Mouse (Mus musculus) midbrain, postnatal 0 days (tissue): ENCODE results near the gene Psma6. TPM values are rescaled to one million over a fixed set of nuclear protein-coding genes. Genes with fewer than 3 reads are reported as not detected.

ENCODE experiments used
- ATAC-seq: fragments of 200-750 bp; cut with Nextera tagmentation; 2 replicates; pipeline ENCODE4 v1.8.0; 2017; ENCODE audit warnings: moderate number of reproducible peaks, mild to moderate bottlenecking, moderate TSS enrichment, moderate library complexity; ENCODE audit not compliant: low FRiP score
- DNase-seq: peaks from one replicate; pipeline ENCODE4 v3.0.0-alpha.2; 2015; ENCODE audit warnings: low spot score
- H3K27ac ChIP-seq: fragments of 300-500 bp; sonication (generic); 2 replicates; pipeline ENCODE4 v1.5.1; 2014; ENCODE audit warnings: low read depth, mild to moderate bottlenecking, low read length, mixed read lengths
- H3K27me3 ChIP-seq: fragments of 300-500 bp; sonication (generic); 2 replicates; pipeline ENCODE4 v1.6.1; 2014; ENCODE audit warnings: low read length, control low read depth, mixed read lengths; ENCODE audit not compliant: insufficient read depth
- H3K36me3 ChIP-seq: fragments of 300-500 bp; sonication (generic); 2 replicates; pipeline ENCODE4 v1.6.1; 2014; ENCODE audit warnings: low read length, control low read depth, mixed read lengths; ENCODE audit not compliant: insufficient read depth
- H3K4me1 ChIP-seq: fragments of 300-500 bp; sonication (generic); 2 replicates; pipeline ENCODE4 v1.6.1; 2014; ENCODE audit warnings: mild to moderate bottlenecking, control low read depth, antibody characterized with exemption, low read length, mixed read lengths; ENCODE audit not compliant: insufficient read depth
- H3K4me2 ChIP-seq: fragments of 300-500 bp; sonication (generic); 2 replicates; pipeline ENCODE4 v1.6.1; 2014; ENCODE audit warnings: low read depth, mild to moderate bottlenecking, low read length, mixed read lengths; ENCODE audit not compliant: poor library complexity, severe bottlenecking
- H3K4me3 ChIP-seq: fragments of 300-500 bp; sonication (generic); 2 replicates; pipeline ENCODE4 v1.5.1; 2014; ENCODE audit warnings: low read depth, mild to moderate bottlenecking, low read length, moderate library complexity
- H3K9ac ChIP-seq: fragments of 300-500 bp; sonication (generic); replicated peaks from 2 replicates; pipeline ENCODE4 v1.6.1; 2014; ENCODE audit warnings: mild to moderate bottlenecking, low read length, moderate library complexity, mixed read lengths; ENCODE audit not compliant: poor library complexity, severe bottlenecking
- H3K9me3 ChIP-seq: fragments of 300-500 bp; sonication (generic); 2 replicates; pipeline ENCODE4 v1.6.1; 2016; ENCODE audit warnings: low read length, control low read depth
- CTCF ChIP-seq: IDR thresholded peaks from 2 replicates; pipeline ENCODE4 v1.5.1; 2016; ENCODE audit warnings: antibody characterized with exemption, mild to moderate bottlenecking
- WGBS: fragments of 180-500 bp; shearing (Covaris S2); extraction: QIAGEN DNeasy Blood & Tissue Kit; methylation state at CpG from one replicate; pipeline ENCODE4 v1.1.7; 2014; 5-methylcytosine and 5-hydroxymethylcytosine counted together
- polyA plus RNA-seq: library from polyadenylated mRNA; unstranded; fragments of >200 nt; fragmentation: Nextera tagmentation; extraction: Ambion mirVana; gene quantifications from 2 replicates; pipeline ENCODE4 v1.2.1, GENCODE M21; 2015
- total RNA-seq: library from RNA; depleted of rRNA; stranded (reverse); fragments of >200 nt; gene quantifications from 2 replicates; pipeline ENCODE4 v1.2.3, GENCODE M21; 2014

Psma6 gene
- total and polyA plus RNA-seq, 2 experiments from 2014 or later: 91.1 to 422 TPM

DNA sequence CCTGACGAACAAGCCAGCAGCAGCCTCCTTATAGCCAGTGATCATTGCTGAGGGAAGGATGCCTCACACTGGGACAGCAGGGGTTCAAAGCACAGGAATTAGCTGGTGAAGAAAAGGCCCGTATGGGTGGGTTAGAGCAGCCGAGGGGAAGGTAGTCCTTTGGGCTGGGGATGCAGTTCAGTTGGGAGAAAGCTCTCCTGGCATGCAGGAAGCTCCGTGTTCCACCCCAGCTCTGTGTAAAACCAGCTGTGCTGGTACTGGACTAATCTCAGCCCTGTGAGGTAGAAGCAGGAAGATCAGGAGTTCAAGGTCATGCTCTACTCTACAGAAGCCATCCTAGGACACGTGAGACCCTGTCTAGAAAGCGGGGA, 6.4 kb upstream of the Psma6 start:
- Histone ChIP-seq H3K4me2 (no peak overlapping the region), H3K9ac (no peak overlapping the region), H3K4me3 (no peak overlapping the region), H3K27me3 (no peaks in the 10 kb centered on the region), H3K27ac (no peak overlapping the region), H3K9me3 (no peaks in the 10 kb centered on the region), H3K36me3 (peaks cover 10% of the 10 kb centered on the region; the same call in 1 of the 2 replicates), H3K4me1 (no peaks in the 10 kb centered on the region)
- 71% methylated on average over 6 of the region's 6 CpGs for WGBS
- no peak for ATAC-seq
- DNase-seq: no peak
- no peak for TF ChIP-seq CTCF

DNA sequence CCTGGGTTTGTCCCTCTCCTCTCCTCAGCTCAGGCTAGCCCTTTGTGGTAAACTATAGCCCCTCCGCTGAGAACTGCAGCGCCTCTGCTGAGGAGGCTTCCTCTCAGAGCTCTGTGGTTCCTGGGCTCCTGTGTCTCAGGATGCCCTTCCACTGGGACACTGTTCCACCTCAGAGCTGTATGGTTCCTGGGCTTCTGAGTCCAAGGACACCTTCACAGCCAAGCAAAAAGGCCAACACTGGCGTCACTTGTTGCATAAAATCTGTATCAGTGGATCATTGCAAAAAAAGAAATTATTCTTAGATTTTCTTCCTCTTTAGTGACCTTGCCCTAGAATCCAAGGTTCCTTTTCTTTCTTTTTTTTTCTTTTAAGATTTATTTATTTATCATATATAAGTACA, 804 bp downstream of the Psma6 start:
- Histone ChIP-seq H3K27ac (no peak overlapping the region), H3K4me1 (no peaks in the 10 kb centered on the region), H3K36me3 (0 out of 2 replicates have a peak, but pooled peaks cover 8% of the 10 kb centered on the region), H3K9me3 (no peaks in the 10 kb centered on the region), H3K27me3 (no peaks in the 10 kb centered on the region), H3K4me2 (no peak overlapping the region), H3K9ac (no peak overlapping the region), H3K4me3 (no peak overlapping the region)
- DNase-seq (no peak), ATAC-seq (no peak)
- TF ChIP-seq CTCF: no peak
- WGBS: 95% methylated on average over 3 of the region's 3 CpGs

DNA sequence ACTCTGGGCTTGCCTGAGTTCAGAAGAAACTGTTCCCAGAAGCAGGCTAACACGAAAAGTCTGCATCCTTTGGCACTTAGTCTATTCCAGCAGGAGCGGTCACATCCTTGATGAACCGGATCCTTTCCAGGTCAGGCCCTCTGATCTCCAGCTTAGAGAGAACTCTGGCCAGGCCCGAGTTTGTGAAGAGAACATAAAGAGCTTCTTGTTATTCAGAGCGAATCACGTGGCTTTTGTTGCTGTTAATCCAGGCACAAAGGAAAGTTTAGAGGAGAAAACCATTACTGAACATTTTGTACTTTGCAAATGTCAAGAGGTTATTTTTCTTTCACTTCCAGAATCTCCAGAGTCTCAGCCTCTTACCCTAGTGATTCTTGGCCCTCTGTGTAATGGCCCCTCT, 1.9 kb downstream of the Psma6 start:
- 15% methylated on average over 6 of the region's 6 CpGs for WGBS
- TF ChIP-seq CTCF: no peak

DNA sequence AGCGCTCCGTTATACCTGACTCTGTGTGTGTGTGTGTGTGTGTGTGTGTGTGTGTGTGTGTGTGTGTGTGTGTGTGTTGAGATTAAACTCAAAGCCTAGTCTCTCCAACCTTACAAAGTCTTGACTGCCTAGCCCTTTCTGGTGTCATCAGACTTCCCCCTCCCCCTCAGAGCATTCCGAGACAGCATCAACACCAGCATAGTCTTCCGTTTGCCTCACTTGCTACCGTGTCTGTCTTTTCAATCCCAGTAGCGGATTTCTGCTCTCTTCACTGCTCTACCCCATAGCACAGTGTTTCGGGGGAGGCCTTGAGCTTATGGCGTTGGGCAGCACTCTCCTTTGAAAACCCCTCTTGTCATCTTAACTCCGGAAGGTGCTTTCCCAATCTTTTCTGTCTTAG, 2.4 kb downstream of the Psma6 start:
- no peak overlapping the region for H3K4me2 ChIP-seq
- DNase-seq: no peak
- no peak for TF ChIP-seq CTCF
- ATAC-seq: no peak
- H3K9me3 ChIP-seq: no peaks in the 10 kb centered on the region
- 65% methylated on average over 9 of the region's 9 CpGs for WGBS
- H3K27ac ChIP-seq: no peak overlapping the region
- H3K36me3 ChIP-seq: 0 out of 2 replicates have a peak, but pooled peaks cover 8% of the 10 kb centered on the region
- H3K27me3 ChIP-seq: no peaks in the 10 kb centered on the region
- no peak overlapping the region for H3K9ac ChIP-seq
- no peak overlapping the region for H3K4me3 ChIP-seq
- H3K4me1 ChIP-seq: no peaks in the 10 kb centered on the region

More for the DNA sequence above, 1.9 kb downstream of the Psma6 start:
- ATAC-seq (no peak), DNase-seq (peak; percentile 22)
- H3K9ac ChIP-seq: no peak overlapping the region
- H3K4me2 ChIP-seq: no peak overlapping the region
- H3K27ac ChIP-seq: no peak overlapping the region
- 0 out of 2 replicates have a peak, but pooled peaks cover 8% of the 10 kb centered on the region for H3K36me3 ChIP-seq
- H3K27me3 ChIP-seq: no peaks in the 10 kb centered on the region
- no peaks in the 10 kb centered on the region for H3K4me1 ChIP-seq
- no peaks in the 10 kb centered on the region for H3K9me3 ChIP-seq
- H3K4me3 ChIP-seq: no peak overlapping the region

DNA sequence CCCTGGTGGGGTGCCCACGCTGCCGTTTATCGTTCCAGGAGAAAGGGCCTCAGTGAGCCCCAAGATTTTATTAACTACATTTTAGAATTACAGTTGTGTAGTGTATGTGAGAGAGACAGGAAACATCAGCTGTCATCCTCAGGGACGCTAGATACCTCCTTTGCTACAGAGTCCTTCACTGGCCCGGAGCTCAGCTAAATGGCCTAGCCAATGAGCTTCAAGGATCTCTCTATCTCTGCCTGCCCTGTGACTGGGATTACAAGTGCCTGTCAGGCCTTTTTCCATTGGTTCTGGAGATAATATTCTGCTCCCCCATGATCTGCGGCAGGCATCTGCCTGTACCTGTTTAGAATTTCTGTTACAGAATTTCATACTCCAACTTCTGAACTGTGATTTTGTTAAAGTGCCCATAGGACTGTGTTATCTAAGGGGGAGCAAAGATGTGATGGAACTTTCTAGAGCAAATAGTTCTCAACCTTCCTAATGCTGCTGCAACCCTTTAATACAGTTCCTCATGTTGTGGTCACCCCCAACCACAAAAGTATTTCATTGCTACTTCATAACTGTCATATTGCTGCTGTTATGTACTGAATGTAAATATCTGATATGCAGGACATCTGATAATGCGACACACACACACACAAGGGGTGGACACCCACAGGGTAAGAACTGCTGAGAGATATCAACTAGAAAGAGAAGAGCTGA, 3.2 kb downstream of the Psma6 start:
- Histone ChIP-seq H3K9me3 (no peaks in the 10 kb centered on the region), H3K9ac (no peak overlapping the region)
- TF ChIP-seq CTCF: no peak

DNA sequence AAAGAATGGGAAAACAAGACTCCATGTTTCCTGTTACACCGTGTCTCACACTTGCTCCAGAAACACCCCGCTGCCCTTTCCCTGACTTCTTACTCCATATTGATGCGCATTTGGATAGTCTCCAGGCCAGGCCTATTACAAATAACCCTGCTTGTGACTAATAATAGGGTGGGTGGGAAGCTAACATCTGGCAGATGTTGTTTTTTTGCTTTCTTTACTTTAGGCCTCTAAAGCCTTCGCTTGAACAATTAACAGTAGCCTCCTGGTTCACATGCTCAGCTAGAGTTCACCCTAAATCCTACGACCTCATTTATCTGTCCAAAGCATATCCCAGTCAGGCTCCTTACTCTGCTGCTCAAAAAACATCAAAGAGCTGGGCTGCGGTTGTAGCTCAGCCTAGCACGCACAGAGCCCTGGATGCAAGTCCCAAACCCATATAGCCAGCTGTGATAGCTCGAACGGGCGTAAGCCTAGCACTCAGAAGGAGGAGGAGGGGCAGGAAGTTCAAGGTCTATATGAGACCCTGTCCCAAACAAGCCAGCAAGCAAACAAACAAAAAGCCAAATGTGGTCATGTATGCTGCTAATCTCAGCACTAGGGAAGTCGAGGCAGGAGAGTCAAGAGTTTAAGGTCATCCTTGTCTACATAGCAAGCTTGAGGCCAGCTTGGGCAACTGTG, 3.9 kb downstream of the Psma6 start:
- 71% methylated on average over 11 of the region's 11 CpGs for WGBS
- no peak for TF ChIP-seq CTCF
- no peak for ATAC-seq

More for the DNA sequence above, 3.2 kb downstream of the Psma6 start:
- H3K27ac ChIP-seq: no peak overlapping the region
- H3K36me3 ChIP-seq: 0 out of 2 replicates have a peak, but pooled peaks cover 5% of the 10 kb centered on the region
- WGBS: 75% methylated on average over 7 of the region's 7 CpGs
- ATAC-seq (no peak), DNase-seq (no peak)
- H3K4me2 ChIP-seq: no peak overlapping the region
- no peak overlapping the region for H3K4me3 ChIP-seq
- no peaks in the 10 kb centered on the region for H3K27me3 ChIP-seq
- no peaks in the 10 kb centered on the region for H3K4me1 ChIP-seq

More for the DNA sequence above, 3.9 kb downstream of the Psma6 start:
- no peak overlapping the region for H3K4me2 ChIP-seq
- H3K4me3 ChIP-seq: no peak overlapping the region
- DNase-seq: no peak
- H3K36me3 ChIP-seq: no peaks in the 10 kb centered on the region
- no peaks in the 10 kb centered on the region for H3K27me3 ChIP-seq
- no peaks in the 10 kb centered on the region for H3K9me3 ChIP-seq
- no peaks in the 10 kb centered on the region for H3K4me1 ChIP-seq
- H3K27ac ChIP-seq: no peak overlapping the region
- no peak overlapping the region for H3K9ac ChIP-seq
